Mouse (Mus musculus) testis, adult 2 months (tissue): Measurements from ENCODE around the gene Them5.

Experiments used
- CTCF ChIP-seq: fragments of 200-500 bp; IDR thresholded peaks from 2 replicates; pipeline ENCODE4 v1.5.1; 2012; ENCODE audit warnings: low read depth, mild to moderate bottlenecking, inconsistent platforms, low read length, moderate library complexity; ENCODE audit not compliant: control insufficient read depth, insufficient read depth, insufficient replicate concordance
- POLR2A ChIP-seq: fragments of 200-500 bp; IDR thresholded peaks from 2 replicates; pipeline ENCODE4 v1.6.1; 2012; ENCODE audit warnings: low read depth, mild to moderate bottlenecking, inconsistent platforms, low read length, moderate library complexity; ENCODE audit not compliant: control insufficient read depth

DNA sequence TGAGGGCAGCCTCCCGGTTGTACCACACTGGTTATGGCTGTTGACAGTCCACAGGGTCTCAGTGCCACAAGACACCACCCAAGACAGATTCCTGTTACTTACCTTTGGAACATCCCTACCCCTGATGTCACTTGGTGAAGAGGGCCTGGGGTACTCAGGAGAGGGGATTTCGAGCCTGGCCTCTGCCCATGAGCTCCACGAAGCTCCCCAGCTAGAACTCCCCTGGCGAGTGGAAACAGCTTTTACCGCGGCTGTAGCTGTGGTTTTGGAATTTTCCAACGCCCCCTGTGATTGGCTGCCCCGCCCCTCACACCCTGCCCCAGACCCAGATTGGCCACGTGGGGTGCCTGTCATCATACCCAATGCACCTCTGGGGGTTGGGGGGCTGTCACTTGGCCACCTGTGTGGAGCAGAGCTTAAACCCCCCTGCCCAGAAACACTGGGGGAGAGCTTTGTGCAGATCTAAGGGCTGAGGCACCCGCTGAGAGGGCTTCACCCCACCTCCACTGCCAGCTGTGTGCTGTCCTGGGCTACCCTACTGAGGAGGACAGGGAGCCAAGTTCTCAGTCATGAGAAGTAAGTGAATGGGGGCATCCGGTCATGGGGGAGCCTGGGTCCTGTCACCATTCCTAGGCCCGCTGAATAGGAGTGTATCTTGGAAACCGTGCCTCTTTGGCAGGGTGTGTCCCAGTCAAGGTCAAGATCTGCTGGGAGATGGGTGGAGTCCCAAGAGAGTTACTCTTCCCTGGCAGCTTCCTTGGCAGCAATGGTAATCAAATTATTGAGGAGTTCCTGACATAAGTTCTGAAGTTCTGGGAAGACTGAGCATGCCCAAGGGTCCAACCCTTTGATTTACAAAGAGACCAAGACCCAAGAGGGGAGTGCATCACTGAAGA is 35.4 kb downstream of the Them5 start:
- TF ChIP-seq CTCF (no peak), POLR2A (no peak)
